Mouse (Mus musculus) ES-Bruce4 (cell line): ENCODE data around the gene Tnfaip8l1. TPM values are rescaled to one million over a fixed set of nuclear protein-coding genes. Genes with fewer than 3 reads are reported as not detected.

Source experiments
- H3K27ac ChIP-seq: 2 replicates; pipeline ENCODE4 v1.5.1; 2012; ENCODE audit warnings: low read length, inconsistent platforms; ENCODE audit not compliant: insufficient read depth
- H3K27me3 ChIP-seq: 2 replicates; pipeline ENCODE4 v1.6.1; 2012; ENCODE audit warnings: mild to moderate bottlenecking, low read length, inconsistent platforms; ENCODE audit not compliant: control insufficient read depth, poor library complexity, insufficient read depth, severe bottlenecking
- H3K36me3 ChIP-seq: 2 replicates; pipeline ENCODE4 v1.6.1; 2012; ENCODE audit warnings: inconsistent platforms, mild to moderate bottlenecking, low read length, moderate library complexity; ENCODE audit not compliant: control insufficient read depth, poor library complexity, insufficient read depth, severe bottlenecking
- H3K4me1 ChIP-seq: one replicate; pipeline ENCODE4 v1.8.1; 2011; ENCODE audit warnings: low read length; ENCODE audit not compliant: control insufficient read depth, insufficient read depth
- H3K4me3 ChIP-seq: 2 replicates; pipeline ENCODE4 v1.5.1; 2011; ENCODE audit warnings: low read depth, mild to moderate bottlenecking, low read length
- H3K9ac ChIP-seq: 2 replicates; pipeline ENCODE4 v1.6.1; 2012; ENCODE audit warnings: low read depth, mild to moderate bottlenecking, inconsistent platforms; ENCODE audit not compliant: poor library complexity, severe bottlenecking
- H3K9me3 ChIP-seq: replicated peaks from 2 replicates; pipeline ENCODE4 v1.6.1; 2012; ENCODE audit warnings: mild to moderate bottlenecking, low read length, inconsistent platforms; ENCODE audit not compliant: control insufficient read depth, poor library complexity, insufficient read depth, severe bottlenecking
- CTCF ChIP-seq: IDR thresholded peaks from one replicate; pipeline ENCODE4 v1.8.1; 2011; ENCODE audit warnings: low read depth, low read length
- EP300 ChIP-seq: IDR thresholded peaks from 2 replicates; pipeline ENCODE4 v1.6.1; 2011; ENCODE audit warnings: low read depth, low read length; ENCODE audit not compliant: insufficient read depth
- POLR2A ChIP-seq: IDR thresholded peaks from one replicate; pipeline ENCODE4 v1.8.1; 2011; ENCODE audit warnings: low read length; ENCODE audit not compliant: insufficient read depth
- polyA plus RNA-seq: library from polyadenylated mRNA; stranded (reverse); fragments of >200 nt; gene quantifications from 2 replicates; pipeline ENCODE4 v1.2.4, GENCODE M21; 2011; ENCODE audit warnings: low read depth; ENCODE audit not compliant: missing spikeins, insufficient read depth, insufficient read length

The Tnfaip8l1 gene
- polyA plus RNA-seq, result 1.8 and 2.5 TPM in 2 replicates

GRCm38 (mm10) chr17:56162231-56162774 lies at the start of gene Tnfaip8l1:
Gene Tnfaip8l1, plus strand, starts transcription at chr17:56162477.
- Histone ChIP-seq H3K27ac (no peak within 1 kb of the TSS), H3K9ac (peak within 1 kb of the TSS; percentile 43; the same call in 1 of the 2 replicates), H3K4me1 (no peaks in the 10 kb centered on the region), H3K4me3 (peak within 1 kb of the TSS; percentile 69), H3K27me3 (no peaks in the 10 kb centered on the region), H3K9me3 (no peaks in the 10 kb centered on the region), H3K36me3 (no peaks in the 10 kb centered on the region)
- no peak for TF ChIP-seq EP300
- no peak for TF ChIP-seq CTCF
- peak; percentile 56 for TF ChIP-seq POLR2A

- H3K27ac ChIP-seq, result no peak overlapping the region
- no peaks in the 10 kb centered on the region for H3K4me1 ChIP-seq
- H3K36me3 ChIP-seq, result no peaks in the 10 kb centered on the region
- no peak overlapping the region for H3K4me3 ChIP-seq
- H3K9ac ChIP-seq, result no peak overlapping the region
- no peaks in the 10 kb centered on the region for H3K9me3 ChIP-seq
- H3K27me3 ChIP-seq, result no peaks in the 10 kb centered on the region
- TF ChIP-seq CTCF (no peak), EP300 (no peak), POLR2A (no peak)
These were observed 49.5 kb upstream of the Tnfaip8l1 start for GRCm38 (mm10) chr17:56112743-56113142.

- H3K27ac ChIP-seq, result no peak overlapping the region
- H3K9ac ChIP-seq, result no peak overlapping the region
- no peaks in the 10 kb centered on the region for H3K9me3 ChIP-seq
- no peaks in the 10 kb centered on the region for H3K27me3 ChIP-seq
- H3K36me3 ChIP-seq, result no peaks in the 10 kb centered on the region
- H3K4me3 ChIP-seq, result no peak overlapping the region
- no peaks in the 10 kb centered on the region for H3K4me1 ChIP-seq
- no peak for TF ChIP-seq CTCF
- TF ChIP-seq POLR2A, result no peak
- TF ChIP-seq EP300, result no peak
These were observed 46.1 kb upstream of the Tnfaip8l1 start for GRCm38 (mm10) chr17:56116193-56116592.

- Histone ChIP-seq H3K9ac (peak within 1 kb of the TSS; percentile 31; the same call in 1 of the 2 replicates), H3K27ac (no peak within 1 kb of the TSS), H3K27me3 (no peaks in the 10 kb centered on the region), H3K36me3 (no peaks in the 10 kb centered on the region), H3K4me1 (no peaks in the 10 kb centered on the region), H3K4me3 (peak within 1 kb of the TSS; percentile 85), H3K9me3 (no peaks in the 10 kb centered on the region)
- TF ChIP-seq EP300 (no peak), CTCF (no peak), POLR2A (peak; percentile 68)
These were observed 45.0 kb upstream of the Tnfaip8l1 start, which contains the start of gene Plin5 for GRCm38 (mm10) chr17:56117251-56117710. Gene Plin5, minus strand, starts transcription at chr17:56117596.

GRCm38 (mm10) chr17:56119431-56119830 lies 42.8 kb upstream of the Tnfaip8l1 start:
- TF ChIP-seq POLR2A (no peak), CTCF (no peak), EP300 (no peak)

GRCm38 (mm10) chr17:56119981-56120880 lies 42.0 kb upstream of the Tnfaip8l1 start:
- H3K4me3 ChIP-seq, result peak overlapping the region; percentile 52

More at GRCm38 (mm10) chr17:56119431-56119830, 42.8 kb upstream of the Tnfaip8l1 start:
- Histone ChIP-seq H3K4me3 (peak overlapping the region; percentile 52; the same call in 1 of the 2 replicates), H3K27me3 (peaks cover 4% of the 10 kb centered on the region; the same call in 1 of the 2 replicates), H3K9ac (no peak overlapping the region), H3K4me1 (no peaks in the 10 kb centered on the region), H3K9me3 (no peaks in the 10 kb centered on the region), H3K36me3 (no peaks in the 10 kb centered on the region), H3K27ac (no peak overlapping the region)

More at GRCm38 (mm10) chr17:56119981-56120880, 42.0 kb upstream of the Tnfaip8l1 start:
- no peaks in the 10 kb centered on the region for H3K4me1 ChIP-seq
- H3K9ac ChIP-seq, result no peak overlapping the region
- TF ChIP-seq EP300 (no peak), POLR2A (no peak), CTCF (no peak)
- H3K9me3 ChIP-seq, result no peaks in the 10 kb centered on the region
- no peaks in the 10 kb centered on the region for H3K36me3 ChIP-seq
- no peak overlapping the region for H3K27ac ChIP-seq
- H3K27me3 ChIP-seq, result peaks cover 4% of the 10 kb centered on the region; the same call in 1 of the 2 replicates
